Mouse (Mus musculus) olfactory bulb, adult 2 months (tissue): Measurements from ENCODE around the gene Heatr5b.
"Not testable (repeated sequence)": the region's sequence is repeated elsewhere in the genome, so short reads cannot be mapped to it uniquely, and the experiment has no call there.

Source experiments
- CTCF ChIP-seq: fragments of 200-500 bp; IDR thresholded peaks from 2 replicates; pipeline ENCODE4 v1.5.1; 2012; ENCODE audit warnings: low read depth, mild to moderate bottlenecking, low read length, moderate library complexity; ENCODE audit not compliant: insufficient read depth
- POLR2A ChIP-seq: fragments of 200-500 bp; IDR thresholded peaks from 2 replicates; pipeline ENCODE4 v1.6.1; 2012; ENCODE audit warnings: mild to moderate bottlenecking, low read depth, low read length, moderate library complexity; ENCODE audit not compliant: insufficient read depth

GRCm38 (mm10) chr17:78788273-78788672 is 46.9 kb downstream of the Heatr5b start:
- not testable (repeated sequence) for TF ChIP-seq CTCF, POLR2A
